Mouse (Mus musculus) left cerebral cortex, postnatal 14 days (tissue): Measurements from ENCODE around the gene Cdyl2. TPM values are rescaled to one million over a fixed set of nuclear protein-coding genes. Genes with fewer than 3 reads are reported as not detected.

Experiments used
- DNase-seq, 2 experiments: peaks; one replicate each; pipeline ENCODE4 v3.0.0; 2021 to 2022; ENCODE audit warnings: low spot score in 2 of 2, mixed read lengths in 1 of 2
- intact Hi-C: fragments of 180-260 bp; cut with DNase I; formaldehyde crosslinking; loops from one replicate; pipeline ENCODE4 v1.15.1; 2025
- total RNA-seq, 2 experiments: library from RNA; stranded (reverse); gene quantifications; 2 replicates each; pipeline ENCODE4 v1.2.3; 2021

Cdyl2 gene
- total RNA-seq, 2 experiments from 2014 or later = 18.9 to 20.8 TPM

DNA sequence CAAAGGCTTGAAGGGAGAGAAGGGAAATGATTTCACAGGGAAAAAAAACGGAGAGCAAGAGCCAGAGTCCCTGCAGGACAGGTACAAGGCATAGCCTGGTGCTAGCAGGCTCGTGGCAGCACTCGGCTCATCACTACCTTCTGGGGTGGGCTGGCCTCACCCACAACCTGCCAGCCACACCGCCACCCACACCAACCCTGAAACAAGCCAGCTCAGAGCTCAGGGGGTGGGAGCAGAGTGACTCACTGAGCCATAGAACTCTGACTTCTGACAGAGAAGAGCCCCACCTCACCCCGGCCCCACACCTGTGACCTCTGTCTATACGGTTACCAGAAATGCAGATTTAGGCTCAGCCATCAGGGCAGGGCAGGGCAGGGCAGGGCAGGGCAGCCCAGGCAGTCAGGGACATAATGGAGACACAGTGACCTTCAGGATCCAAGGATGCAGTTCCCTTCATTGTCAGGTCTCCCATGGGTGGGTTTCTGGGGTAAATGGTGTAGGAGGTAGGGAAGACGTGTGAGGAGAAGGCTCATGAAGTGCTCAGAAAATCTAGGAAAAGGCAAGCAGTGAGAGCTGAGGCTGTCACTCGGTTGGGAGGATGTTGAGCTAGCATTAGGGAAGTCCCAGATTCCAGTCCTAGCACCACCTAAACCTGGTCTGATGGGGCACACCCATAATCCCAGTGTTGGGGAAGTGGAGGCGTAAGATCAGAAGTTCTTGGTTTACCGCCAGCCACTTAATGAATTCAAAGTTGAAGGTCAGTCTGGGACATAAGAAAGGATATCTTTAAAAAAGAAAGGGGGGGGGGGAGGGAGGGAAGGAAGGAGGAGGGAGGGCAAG, 58.6 kb downstream of the Cdyl2 start:
- no peak for DNase-seq
- intact Hi-C loops = loop anchor here (5.0 kb wide), 1 partner anchor 193 kb away; no protein-coding TSS in a partner anchor

GRCm38 (mm10) chr8:116673493-116673892, 59.3 kb downstream of the Cdyl2 start:
- DNase-seq = no peak
- intact Hi-C loops = loop anchor here (5.0 kb wide), 1 partner anchor 194 kb away; no protein-coding TSS in a partner anchor

GRCm38 (mm10) chr8:116673052-116673451, 59.7 kb downstream of the Cdyl2 start:
- no peak for DNase-seq
- intact Hi-C loops = loop anchor here (5.0 kb wide), 1 partner anchor 194 kb away; no protein-coding TSS in a partner anchor

- intact Hi-C loops = loop anchor here (5.0 kb wide), 1 partner anchor 196 kb away; no protein-coding TSS in a partner anchor
- DNase-seq = peak in 1 of 2 experiments; percentile 21
Observed at GRCm38 (mm10) chr8:116671543-116671942, 61.2 kb downstream of the Cdyl2 start.

DNA sequence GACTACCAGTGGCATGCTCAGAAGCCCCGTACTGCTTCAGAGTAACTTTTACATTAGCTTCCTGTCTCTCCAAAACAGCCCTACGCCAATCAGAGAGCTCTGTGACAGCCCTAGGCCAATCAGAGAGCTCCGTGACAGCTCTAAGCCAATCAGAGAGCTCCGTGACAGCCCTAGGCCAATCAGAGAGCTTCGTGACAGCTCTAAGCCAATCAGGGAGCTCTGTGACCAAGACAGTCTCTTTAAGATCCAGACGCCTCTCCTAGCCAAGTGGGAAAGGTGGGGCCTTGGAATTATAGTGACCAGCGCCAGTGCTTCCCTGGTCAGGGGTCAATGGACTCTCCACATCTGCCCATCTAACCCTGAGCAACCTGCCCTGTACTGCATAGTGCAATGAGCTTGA, 62.2 kb downstream of the Cdyl2 start:
- no peak for DNase-seq
- intact Hi-C loops = loop anchor here (5.0 kb wide), 1 partner anchor 197 kb away; no protein-coding TSS in a partner anchor

DNA sequence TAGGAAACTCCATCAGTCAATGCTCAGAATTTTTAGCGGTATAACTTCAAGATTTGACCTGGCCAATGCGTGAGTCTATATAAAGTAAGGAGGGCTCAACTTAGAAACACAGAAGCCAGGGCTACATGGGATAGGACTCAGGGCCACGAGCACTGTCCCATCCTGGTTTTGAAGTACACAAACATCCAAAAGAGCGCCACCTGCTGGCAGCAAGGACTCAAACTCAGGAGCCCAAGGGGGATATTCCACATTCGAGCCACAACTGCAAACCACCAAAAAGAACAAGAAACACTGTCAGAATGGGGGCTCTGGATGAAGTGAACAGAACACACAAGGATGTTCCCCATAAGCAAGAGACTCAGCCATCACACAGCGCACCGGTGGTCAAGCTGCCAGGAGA, 63.8 kb downstream of the Cdyl2 start:
- DNase-seq = no peak
- intact Hi-C loops = no loop called here

- intact Hi-C loops = no loop called here
- DNase-seq = no peak
Observed at GRCm38 (mm10) chr8:116666781-116667325, 65.9 kb downstream of the Cdyl2 start.

- intact Hi-C loops = no loop called here
- no peak for DNase-seq
Observed at GRCm38 (mm10) chr8:116661521-116661920, 71.3 kb downstream of the Cdyl2 start.

- intact Hi-C loops = no loop called here
- no peak for DNase-seq
Observed at GRCm38 (mm10) chr8:116656811-116657210, 76.0 kb downstream of the Cdyl2 start.

DNA sequence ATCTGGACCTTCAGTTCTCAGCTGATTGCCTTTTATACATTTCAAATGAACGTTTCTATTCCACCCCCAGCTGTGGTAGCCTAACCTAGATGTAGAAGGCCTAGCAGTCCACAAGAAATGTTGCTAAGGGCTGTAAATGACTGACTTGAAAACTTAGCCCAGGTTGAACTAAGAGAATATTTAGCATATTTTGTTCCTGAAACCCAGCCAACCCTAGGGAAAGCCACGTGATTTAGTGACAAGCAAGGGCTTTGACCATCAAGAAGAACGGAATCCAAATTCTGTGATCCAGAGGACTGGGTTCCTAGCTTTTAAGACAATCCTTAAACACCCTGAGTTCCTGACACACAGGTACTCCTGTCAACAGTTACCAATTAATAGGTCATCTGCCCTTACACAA, 77.9 kb downstream of the Cdyl2 start:
- intact Hi-C loops = no loop called here
- no peak for DNase-seq

DNA sequence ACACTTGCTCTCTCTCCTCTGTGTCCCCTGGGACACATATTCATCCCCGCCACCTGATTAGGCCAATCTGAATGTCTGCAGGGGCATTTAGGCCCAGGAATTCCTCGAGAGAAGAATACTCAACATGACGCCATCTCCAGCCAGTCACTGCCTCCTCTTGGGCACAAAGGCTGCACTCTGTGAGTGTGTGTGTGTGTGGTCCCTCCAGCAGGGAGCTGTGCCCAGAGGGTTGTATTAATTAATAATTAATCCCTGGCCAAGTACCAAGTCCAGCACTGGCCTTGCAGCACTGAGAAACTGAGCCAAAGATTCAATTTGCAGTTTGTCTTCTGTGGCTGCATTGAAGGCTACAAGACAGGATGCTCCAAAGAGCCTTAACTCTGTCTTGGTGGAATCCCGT, 79.8 kb downstream of the Cdyl2 start:
- intact Hi-C loops = no loop called here
- DNase-seq = peak in 1 of 2 experiments; percentile 19

DNA sequence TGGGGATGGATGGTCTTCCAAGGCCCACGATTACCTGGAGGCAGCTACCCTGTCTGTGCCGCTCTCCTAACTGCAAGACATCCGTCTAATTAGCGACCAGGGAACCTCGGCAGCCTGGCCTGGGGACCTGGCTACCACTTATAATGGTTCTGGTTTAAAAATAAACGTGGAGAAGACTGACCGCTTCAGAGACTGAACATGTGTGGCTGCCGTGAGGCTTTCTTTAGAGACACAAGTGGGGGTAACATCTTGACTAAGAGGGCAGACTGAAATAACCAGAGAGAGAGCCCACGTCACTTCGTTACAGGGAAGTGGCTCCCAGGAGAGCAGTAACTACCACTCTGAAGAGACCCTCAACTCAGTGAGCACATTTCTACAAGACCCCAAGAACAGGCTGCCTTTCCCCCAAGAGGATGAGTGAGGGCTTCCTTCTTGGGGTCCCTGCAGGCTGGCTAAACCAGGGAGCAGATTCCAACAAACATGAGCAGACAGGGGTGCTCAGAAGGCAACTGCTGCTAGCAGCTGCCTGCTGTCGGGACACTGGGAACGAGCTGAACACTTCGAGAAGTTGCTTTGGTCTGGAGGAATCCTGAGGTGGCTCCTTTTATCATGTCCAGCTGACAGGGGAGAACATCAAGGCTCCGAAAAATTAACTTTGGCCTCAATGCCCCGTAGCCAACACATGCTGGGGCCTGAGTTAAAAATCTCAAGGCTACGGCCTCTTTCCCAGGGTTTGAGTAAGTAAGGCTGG, 82.6 kb downstream of the Cdyl2 start:
- intact Hi-C loops = no loop called here
- no peak for DNase-seq

DNA sequence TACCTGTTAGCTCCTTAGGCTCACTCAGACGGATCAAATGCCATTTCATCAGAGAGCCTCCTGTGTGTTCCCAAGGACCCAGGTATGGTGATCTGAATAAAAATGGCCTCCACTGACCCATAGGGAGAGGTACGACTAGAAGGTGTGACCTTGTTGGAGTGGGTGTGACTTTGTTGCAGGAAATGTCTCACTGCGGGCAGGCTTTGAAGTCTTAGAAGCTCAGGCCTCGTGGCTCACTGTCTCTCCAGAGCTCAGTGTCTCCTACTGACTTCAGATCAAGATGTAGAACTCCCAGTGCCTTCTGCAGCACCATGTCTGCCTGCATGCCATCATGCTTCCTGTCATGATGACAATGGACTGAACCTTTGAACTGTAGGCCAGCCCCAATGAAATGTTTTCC, 87.4 kb downstream of the Cdyl2 start:
- intact Hi-C loops = no loop called here
- no peak for DNase-seq

GRCm38 (mm10) chr8:116640925-116641324, 91.9 kb downstream of the Cdyl2 start:
- intact Hi-C loops = no loop called here
- no peak for DNase-seq

- DNase-seq = no peak
- intact Hi-C loops = no loop called here
Observed at GRCm38 (mm10) chr8:116637998-116638397, 94.8 kb downstream of the Cdyl2 start.

DNA sequence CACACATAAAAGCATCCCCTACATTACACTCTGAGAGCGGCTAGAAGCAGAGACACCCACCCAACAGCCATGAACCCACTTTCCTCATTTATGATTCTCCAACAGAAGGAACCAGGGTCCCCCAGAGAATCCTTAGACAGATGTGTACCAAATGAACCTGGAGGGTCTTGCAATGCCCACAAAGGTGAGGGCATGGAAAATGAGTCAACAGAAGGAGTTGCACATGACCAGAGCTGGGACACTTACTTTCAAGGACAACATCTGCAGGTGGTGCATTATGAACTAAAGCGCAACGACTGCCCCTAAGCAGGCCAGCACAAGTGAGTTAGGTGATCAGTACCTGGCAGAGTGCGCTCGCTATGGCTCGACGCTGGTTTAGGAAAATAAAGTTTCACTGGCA, 95.6 kb downstream of the Cdyl2 start:
- intact Hi-C loops = no loop called here
- DNase-seq = no peak

GRCm38 (mm10) chr8:116636396-116636795, 96.4 kb downstream of the Cdyl2 start:
- intact Hi-C loops = no loop called here
- DNase-seq = no peak

- no peak for DNase-seq
- intact Hi-C loops = no loop called here
Observed at GRCm38 (mm10) chr8:116635972-116636371, 96.8 kb downstream of the Cdyl2 start.

GRCm38 (mm10) chr8:116635261-116635660, 97.5 kb downstream of the Cdyl2 start:
- intact Hi-C loops = no loop called here
- DNase-seq = no peak

DNA sequence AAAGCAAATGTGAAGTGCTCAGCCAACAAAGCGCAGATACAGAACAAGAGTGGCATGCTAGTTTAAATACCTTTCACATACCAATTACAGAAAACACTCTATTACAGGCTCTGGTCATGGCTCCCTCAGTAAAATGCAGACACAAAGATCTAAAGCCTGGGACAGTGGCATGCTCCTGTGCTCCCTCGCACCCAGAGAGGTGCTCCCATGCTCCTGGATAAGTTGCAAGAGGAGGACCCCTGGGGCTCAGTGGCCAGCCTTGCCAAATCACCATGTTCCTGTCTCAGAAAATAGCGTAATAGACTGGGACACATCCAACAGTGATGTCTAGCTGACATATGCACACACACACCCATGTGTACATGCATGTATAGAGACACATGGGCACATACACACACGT, 98.4 kb downstream of the Cdyl2 start:
- intact Hi-C loops = no loop called here
- DNase-seq = no peak
